ENCODE assay signal across 9 mouse cellular contexts in genomic region chr6:87502831-87503286, GRCm38 (mm10). TPM values are rescaled to one million over a fixed set of nuclear protein-coding genes. Genes with fewer than 3 reads are reported as not detected.
A peak's percentile ranks its signal among the peaks of the same experiment; 100 is the strongest.
DNase-seq lines count a peak whose midpoint lies in the region; ATAC-seq and TF ChIP-seq lines count a peak whose summit lies in the region.
"Had no signal": no experiment of that assay in that cellular context is flagged by ENCODE, and none has a peak within 500 bp of the region (broad histone marks: within the 10 kb centered on the region; RNA-seq: fewer than 3 reads in every experiment).

No protein-coding gene starts in this region.

- no peak overlapping the region for H3K4me3 ChIP-seq in forebrain, embryonic 11.5 days (ENCODE audit: low read depth, low read length)
- no peak overlapping the region for H3K4me3 ChIP-seq in forebrain, postnatal 0 days (ENCODE audit: low read depth, low read length)
- no peak overlapping the region for H3K4me3 ChIP-seq in liver, embryonic 15.5 days (replicated peaks)
- H3K4me3 ChIP-seq in midbrain, embryonic 10.5 days, result no peak overlapping the region

- no peak for TF ChIP-seq CTCF in forebrain, postnatal 0 days (IDR thresholded peaks at IDR 0.05; ENCODE audit: low read depth)

- H3K9me3 ChIP-seq in forebrain, embryonic 11.5 days (ENCODE audit: control insufficient read depth, low read length), result no peaks in the 10 kb centered on the region
- no peaks in the 10 kb centered on the region for H3K9me3 ChIP-seq in forebrain, postnatal 0 days (ENCODE audit: low read length)
- no peaks in the 10 kb centered on the region for H3K9me3 ChIP-seq in liver, embryonic 15.5 days (replicated peaks)
- no peaks in the 10 kb centered on the region for H3K9me3 ChIP-seq in midbrain, embryonic 10.5 days (replicated peaks)

- peak; percentile 35 for DNase-seq in forebrain, embryonic 11.5 days (ENCODE audit: low spot score)
- DNase-seq in forebrain, postnatal 0 days, result no peak
- DNase-seq in CD4-positive helper T cell, adult 2 months (ENCODE audit: low read depth, low spot score), result peak; percentile 94
- no peak for DNase-seq in gastrocnemius, postnatal 4 days (ENCODE audit: low spot score in 2 of 2)
- no peak for DNase-seq in adrenal gland, adult 18-20 months (ENCODE audit: low spot score in 2 of 2)
- no peak for DNase-seq in midbrain, embryonic 10.5 days (ENCODE audit: low spot score)
- DNase-seq: kidney, postnatal 14 days had no signal

- H3K4me1 ChIP-seq in forebrain, embryonic 11.5 days (replicated peaks; ENCODE audit: control insufficient read depth, insufficient read depth, low read length), result 0 out of 2 replicates have a peak, but pooled peaks cover 2% of the 10 kb centered on the region
- no peaks in the 10 kb centered on the region for H3K4me1 ChIP-seq in forebrain, postnatal 0 days (ENCODE audit: insufficient read depth)
- H3K4me1 ChIP-seq in liver, embryonic 15.5 days (replicated peaks), result peaks cover 16% of the 10 kb centered on the region; the same call in 1 of the 2 replicates
- peaks cover 11% of the 10 kb centered on the region for H3K4me1 ChIP-seq in midbrain, embryonic 10.5 days

- no peak for ATAC-seq in forebrain, embryonic 11.5 days (replicated peaks; ENCODE audit: low FRiP score)
- ATAC-seq in forebrain, postnatal 0 days, result no peak
- peak; percentile 51 for ATAC-seq in liver, embryonic 15.5 days (ENCODE audit: insufficient read depth)
- peak; percentile 89 for ATAC-seq in neutrophil, adult 5-6 weeks (ENCODE audit: extremely low read depth, insufficient number of reproducible peaks, low FRiP score, poor library complexity, severe bottlenecking)

- 89% methylated on average over 10 of the region's 10 CpGs for WGBS in forebrain, embryonic 11.5 days
- 77% methylated on average over 10 of the region's 10 CpGs for WGBS in forebrain, postnatal 0 days
- WGBS in liver, embryonic 15.5 days (ENCODE audit: insufficient replicate concordance), result 22% methylated on average over 10 of the region's 10 CpGs
- WGBS in midbrain, embryonic 10.5 days, result 78% methylated on average over 10 of the region's 10 CpGs

- H3K4me2 ChIP-seq in forebrain, embryonic 11.5 days (ENCODE audit: low read depth, low read length, severe bottlenecking), result no peak overlapping the region
- H3K4me2 ChIP-seq in forebrain, postnatal 0 days (ENCODE audit: low read depth), result no peak overlapping the region
- peak overlapping the region; percentile 0; the same call in 1 of the 2 replicates for H3K4me2 ChIP-seq in liver, embryonic 15.5 days

- H3K9ac ChIP-seq in forebrain, embryonic 11.5 days (ENCODE audit: low read length), result no peak overlapping the region
- H3K9ac ChIP-seq in forebrain, postnatal 0 days, result no peak overlapping the region
- H3K9ac ChIP-seq in liver, embryonic 15.5 days, result no peak overlapping the region

- H3K27ac ChIP-seq in forebrain, embryonic 11.5 days (ENCODE audit: low read depth, low read length), result no peak overlapping the region
- H3K27ac ChIP-seq in forebrain, postnatal 0 days (ENCODE audit: low read depth, low read length), result no peak overlapping the region
- 0 out of 2 replicates have a peak overlapping the region, but pooled peaks have one; percentile 19 for H3K27ac ChIP-seq in liver, embryonic 15.5 days (replicated peaks)
- H3K27ac ChIP-seq in midbrain, embryonic 10.5 days (replicated peaks), result no peak overlapping the region

- no peaks in the 10 kb centered on the region for H3K27me3 ChIP-seq in forebrain, embryonic 11.5 days (ENCODE audit: control insufficient read depth, insufficient read depth, low read length)
- H3K27me3 ChIP-seq in forebrain, postnatal 0 days (ENCODE audit: insufficient read depth, low read length), result no peaks in the 10 kb centered on the region
- H3K27me3 ChIP-seq in liver, embryonic 15.5 days, result no peaks in the 10 kb centered on the region
- H3K27me3 ChIP-seq in midbrain, embryonic 10.5 days (ENCODE audit: low read depth, poor library complexity, severe bottlenecking), result no peaks in the 10 kb centered on the region

- H3K36me3 ChIP-seq in forebrain, embryonic 11.5 days (ENCODE audit: control insufficient read depth, insufficient read depth, low read length), result no peaks in the 10 kb centered on the region
- H3K36me3 ChIP-seq in forebrain, postnatal 0 days (ENCODE audit: insufficient read depth), result no peaks in the 10 kb centered on the region
- no peaks in the 10 kb centered on the region for H3K36me3 ChIP-seq in liver, embryonic 15.5 days (replicated peaks)
- H3K36me3 ChIP-seq in midbrain, embryonic 10.5 days, result no peaks in the 10 kb centered on the region

RNA-seq across cellular contexts. Expression of gene Arhgap25, which starts 30.2 kb away (rescaled TPM):
- 2.0 and 2.7 TPM in 2 replicates for polyA plus RNA-seq in forebrain, embryonic 11.5 days (2014; fragmentation: Nextera tagmentation; extraction: Ambion mirVana)
- 2.7 and 3.3 TPM in 2 replicates for total RNA-seq in forebrain, postnatal 0 days (2014; rRNA removed)
- 1.6 and 2.2 TPM in 2 replicates for polyA plus RNA-seq in forebrain, postnatal 0 days (2015; fragmentation: Nextera tagmentation; extraction: Ambion mirVana)
- polyA plus RNA-seq in liver, embryonic 15.5 days (2015; fragmentation: Nextera tagmentation; extraction: Ambion mirVana), result 4.0 and 4.9 TPM in 2 replicates
- 358 and 369 TPM in 2 replicates for total RNA-seq in neutrophil, adult 5-6 weeks (2017)
- 1 to 10 TPM; 4.4 to 4.6 TPM for total RNA-seq in gastrocnemius, postnatal 4 days (2021)
- total RNA-seq in adrenal gland, adult 18-20 months (2021), result 1 to 10 TPM; 2.9 to 5.0 TPM
- 2.2 and 2.6 TPM in 2 replicates for polyA plus RNA-seq in midbrain, embryonic 10.5 days (2016; fragmentation: Nextera tagmentation; extraction: Ambion mirVana)

Comparison
In these comparisons a context has a peak if more than half of its experiments do, and no peak if none do; other contexts are left out.
1. DNase-seq: peak in forebrain, embryonic 11.5 days (single experiment) and CD4-positive helper T cell, adult 2 months (single experiment); none in forebrain, postnatal 0 days (single experiment), gastrocnemius, postnatal 4 days (0 of 2), adrenal gland, adult 18-20 months (0 of 2) and midbrain, embryonic 10.5 days (single experiment).
2. ATAC-seq: peak in liver, embryonic 15.5 days (single experiment) and neutrophil, adult 5-6 weeks (single experiment); none in forebrain, embryonic 11.5 days (single experiment) and forebrain, postnatal 0 days (single experiment).
3. RNA of gene Arhgap25, which starts 30.2 kb away (total RNA-seq): 358 to 369 TPM in neutrophil, adult 5-6 weeks; 2.9 to 5.0 TPM in adrenal gland, adult 18-20 months, 4.4 to 4.6 TPM in gastrocnemius, postnatal 4 days and 2.7 to 3.3 TPM in forebrain, postnatal 0 days; every median in the first group is over 10 times any median in the second.